In the genomic region with DNA sequence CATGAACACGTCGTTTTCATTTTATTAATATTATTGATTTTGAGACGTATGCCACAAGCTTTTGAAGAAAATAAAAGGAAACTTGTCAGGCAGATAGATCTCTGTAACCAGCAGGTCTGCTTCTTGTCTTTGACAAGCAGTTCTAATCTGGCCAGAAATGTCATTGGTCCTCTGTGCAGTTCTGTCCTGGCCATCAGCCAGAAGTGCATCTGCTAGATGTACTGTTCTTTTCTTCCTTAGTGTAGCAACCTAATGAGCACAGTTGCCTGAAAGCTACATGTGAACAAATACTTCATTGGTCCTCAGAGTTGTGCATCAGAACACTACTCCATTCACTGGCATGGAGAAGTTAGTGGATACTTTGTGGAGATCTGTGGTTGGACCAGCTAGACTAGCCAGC, we compare ENCODE assay signal across 13 mouse cellular contexts.
DNase-seq lines count a peak whose midpoint lies in the region; ATAC-seq and TF ChIP-seq lines count a peak whose summit lies in the region.
"Had no signal": no experiment of that assay in that cellular context is flagged by ENCODE, and none has a peak within 500 bp of the region (broad histone marks: within the 10 kb centered on the region; RNA-seq: fewer than 3 reads in every experiment).

No protein-coding gene starts in this region.

- TF ChIP-seq CTCF in hindbrain, postnatal 0 days (IDR thresholded peaks at IDR 0.05; ENCODE audit: low read depth) = no peak
- no peak for TF ChIP-seq CTCF in midbrain, postnatal 0 days (IDR thresholded peaks at IDR 0.05)

- WGBS in forebrain, embryonic 13.5 days = 66% methylated on average over 3 of the region's 3 CpGs
- 70% methylated on average over 3 of the region's 3 CpGs for WGBS in forebrain, embryonic 12.5 days
- 65% methylated on average over 3 of the region's 3 CpGs for WGBS in hindbrain, postnatal 0 days
- 80% methylated on average over 3 of the region's 3 CpGs for WGBS in hindbrain, embryonic 10.5 days
- 63% methylated on average over 3 of the region's 3 CpGs for WGBS in midbrain, postnatal 0 days
- 69% methylated on average over 3 of the region's 3 CpGs for WGBS in midbrain, embryonic 16.5 days

- no peak overlapping the region for H3K27ac ChIP-seq in forebrain, embryonic 13.5 days
- H3K27ac ChIP-seq in forebrain, embryonic 12.5 days = no peak overlapping the region
- H3K27ac ChIP-seq in hindbrain, postnatal 0 days = no peak overlapping the region
- H3K27ac ChIP-seq in hindbrain, embryonic 10.5 days = no peak overlapping the region
- no peak overlapping the region for H3K27ac ChIP-seq in midbrain, postnatal 0 days (ENCODE audit: low read depth, low read length)
- no peak overlapping the region for H3K27ac ChIP-seq in midbrain, embryonic 16.5 days (ENCODE audit: low read length)
- H3K27ac ChIP-seq: macrophage; midbrain, embryonic 15.5 days; neural tube, embryonic 12.5 days had no signal

- DNase-seq in hindbrain, postnatal 0 days (ENCODE audit: low spot score) = peak; percentile 11
- no peak for DNase-seq in hindbrain, embryonic 10.5 days (ENCODE audit: low spot score)
- DNase-seq in midbrain, postnatal 0 days (ENCODE audit: low spot score) = peak; percentile 37
- DNase-seq in retina, postnatal 1 day = peak; percentile 53
- DNase-seq in adrenal gland, postnatal 14 days = no peak

- no peak overlapping the region for H3K4me2 ChIP-seq in forebrain, embryonic 13.5 days
- H3K4me2 ChIP-seq in forebrain, embryonic 12.5 days = no peak overlapping the region
- no peak overlapping the region for H3K4me2 ChIP-seq in hindbrain, postnatal 0 days (ENCODE audit: low read depth, low read length)
- H3K4me2 ChIP-seq in midbrain, postnatal 0 days (ENCODE audit: low read depth, low read length, poor library complexity, severe bottlenecking) = no peak overlapping the region
- H3K4me2 ChIP-seq in midbrain, embryonic 16.5 days (ENCODE audit: low read length) = no peak overlapping the region
- H3K4me2 ChIP-seq: liver, embryonic 11.5 days; midbrain, embryonic 15.5 days; neural tube, embryonic 12.5 days had no signal

- ATAC-seq in forebrain, embryonic 13.5 days = peak; percentile 53
- no peak for ATAC-seq in forebrain, embryonic 12.5 days (ENCODE audit: low FRiP score)
- ATAC-seq in hindbrain, postnatal 0 days = no peak
- no peak for ATAC-seq in midbrain, postnatal 0 days (ENCODE audit: low FRiP score)
- no peak for ATAC-seq in midbrain, embryonic 16.5 days
- ATAC-seq: intestine, embryonic 16.5 days; midbrain, embryonic 15.5 days had no signal

- H3K4me1 ChIP-seq in forebrain, embryonic 13.5 days = 0 out of 2 replicates have a peak, but pooled peaks cover 4% of the 10 kb centered on the region
- no peaks in the 10 kb centered on the region for H3K4me1 ChIP-seq in forebrain, embryonic 12.5 days
- H3K4me1 ChIP-seq in hindbrain, postnatal 0 days (ENCODE audit: insufficient read depth, low read length) = no peaks in the 10 kb centered on the region
- H3K4me1 ChIP-seq in hindbrain, embryonic 10.5 days (replicated peaks) = no peaks in the 10 kb centered on the region
- H3K4me1 ChIP-seq in midbrain, postnatal 0 days (ENCODE audit: insufficient read depth, low read length) = no peaks in the 10 kb centered on the region
- H3K4me1 ChIP-seq in midbrain, embryonic 16.5 days (ENCODE audit: control insufficient read depth, insufficient read depth, low read length) = no peaks in the 10 kb centered on the region
- H3K4me1 ChIP-seq: midbrain, embryonic 15.5 days; neural tube, embryonic 12.5 days had no signal

- H3K36me3 ChIP-seq in forebrain, embryonic 13.5 days (ENCODE audit: poor library complexity, severe bottlenecking) = no peaks in the 10 kb centered on the region
- H3K36me3 ChIP-seq in forebrain, embryonic 12.5 days (replicated peaks) = no peaks in the 10 kb centered on the region
- H3K36me3 ChIP-seq in hindbrain, postnatal 0 days (ENCODE audit: insufficient read depth, low read length) = no peaks in the 10 kb centered on the region
- H3K36me3 ChIP-seq in hindbrain, embryonic 10.5 days = no peaks in the 10 kb centered on the region
- H3K36me3 ChIP-seq in midbrain, postnatal 0 days (ENCODE audit: insufficient read depth, low read length) = no peaks in the 10 kb centered on the region
- no peaks in the 10 kb centered on the region for H3K36me3 ChIP-seq in midbrain, embryonic 16.5 days (ENCODE audit: control insufficient read depth, insufficient read depth, low read length)
- H3K36me3 ChIP-seq: midbrain, embryonic 15.5 days; neural tube, embryonic 12.5 days had no signal

- no peak overlapping the region for H3K9ac ChIP-seq in forebrain, embryonic 13.5 days
- no peak overlapping the region for H3K9ac ChIP-seq in forebrain, embryonic 12.5 days
- H3K9ac ChIP-seq in hindbrain, postnatal 0 days (replicated peaks; ENCODE audit: low read length) = no peak overlapping the region
- H3K9ac ChIP-seq in midbrain, postnatal 0 days (replicated peaks; ENCODE audit: low read length, poor library complexity, severe bottlenecking) = no peak overlapping the region
- H3K9ac ChIP-seq in midbrain, embryonic 16.5 days (ENCODE audit: low read depth, low read length) = no peak overlapping the region
- H3K9ac ChIP-seq: midbrain, embryonic 15.5 days; neural tube, embryonic 12.5 days had no signal

- no peaks in the 10 kb centered on the region for H3K9me3 ChIP-seq in forebrain, embryonic 13.5 days (replicated peaks)
- H3K9me3 ChIP-seq in forebrain, embryonic 12.5 days = no peaks in the 10 kb centered on the region
- no peaks in the 10 kb centered on the region for H3K9me3 ChIP-seq in hindbrain, postnatal 0 days (ENCODE audit: low read length)
- no peaks in the 10 kb centered on the region for H3K9me3 ChIP-seq in hindbrain, embryonic 10.5 days
- no peaks in the 10 kb centered on the region for H3K9me3 ChIP-seq in midbrain, postnatal 0 days (ENCODE audit: low read length)
- no peaks in the 10 kb centered on the region for H3K9me3 ChIP-seq in midbrain, embryonic 16.5 days (replicated peaks; ENCODE audit: control insufficient read depth, low read length, poor library complexity, severe bottlenecking)
- H3K9me3 ChIP-seq: midbrain, embryonic 15.5 days; neural tube, embryonic 12.5 days had no signal

- H3K27me3 ChIP-seq in forebrain, embryonic 13.5 days = no peaks in the 10 kb centered on the region
- no peaks in the 10 kb centered on the region for H3K27me3 ChIP-seq in forebrain, embryonic 12.5 days
- no peaks in the 10 kb centered on the region for H3K27me3 ChIP-seq in hindbrain, postnatal 0 days (ENCODE audit: insufficient read depth, low read length)
- no peaks in the 10 kb centered on the region for H3K27me3 ChIP-seq in hindbrain, embryonic 10.5 days (ENCODE audit: insufficient read depth, poor library complexity, severe bottlenecking)
- no peaks in the 10 kb centered on the region for H3K27me3 ChIP-seq in midbrain, postnatal 0 days (ENCODE audit: insufficient read depth, low read length)
- H3K27me3 ChIP-seq in midbrain, embryonic 16.5 days (ENCODE audit: control insufficient read depth, insufficient read depth, low read depth, low read length) = no peaks in the 10 kb centered on the region
- H3K27me3 ChIP-seq: midbrain, embryonic 15.5 days; neural tube, embryonic 12.5 days had no signal

- H3K4me3 ChIP-seq in forebrain, embryonic 13.5 days = no peak overlapping the region
- no peak overlapping the region for H3K4me3 ChIP-seq in forebrain, embryonic 12.5 days (replicated peaks)
- H3K4me3 ChIP-seq in hindbrain, postnatal 0 days (ENCODE audit: low read length) = no peak overlapping the region
- no peak overlapping the region for H3K4me3 ChIP-seq in hindbrain, embryonic 10.5 days
- H3K4me3 ChIP-seq in midbrain, postnatal 0 days (ENCODE audit: low read depth, low read length) = no peak overlapping the region
- no peak overlapping the region for H3K4me3 ChIP-seq in midbrain, embryonic 16.5 days (ENCODE audit: low read depth, low read length)
- H3K4me3 ChIP-seq: midbrain, embryonic 15.5 days; neural tube, embryonic 12.5 days had no signal

Comparison
In these comparisons a context has a peak if more than half of its experiments do, and no peak if none do; other contexts are left out.
1. DNase-seq: peak in hindbrain, postnatal 0 days (single experiment), midbrain, postnatal 0 days (single experiment) and retina, postnatal 1 day (single experiment); none in hindbrain, embryonic 10.5 days (single experiment) and adrenal gland, postnatal 14 days (single experiment).